Mouse (Mus musculus) limb, embryonic 11.5 days (tissue): ENCODE data around the gene Mtch1. TPM values are rescaled to one million over a fixed set of nuclear protein-coding genes. Genes with fewer than 3 reads are reported as not detected.
A peak's percentile ranks its signal among the peaks of the same experiment; 100 is the strongest.
"Not testable (repeated sequence)": the region's sequence is repeated elsewhere in the genome, so short reads cannot be mapped to it uniquely, and the experiment has no call there.

Experiments used
- ATAC-seq: fragments of 200-750 bp; cut with Nextera tagmentation; 2 replicates; pipeline ENCODE4 v1.8.0; 2017; ENCODE audit warnings: low read depth; ENCODE audit not compliant: insufficient number of reproducible peaks, low FRiP score, low TSS enrichment
- DNase-seq: peaks from one replicate; pipeline ENCODE4 v3.0.0-alpha.2; 2015; ENCODE audit warnings: low spot score
- H3K27ac ChIP-seq: fragments of 300-500 bp; sonication (generic); replicated peaks from 2 replicates; pipeline ENCODE4 v1.5.1; 2014; ENCODE audit warnings: low read depth, mild to moderate bottlenecking, low read length
- H3K27me3 ChIP-seq: fragments of 300-500 bp; sonication (generic); 2 replicates; pipeline ENCODE4 v1.6.1; 2014; ENCODE audit warnings: mild to moderate bottlenecking, low read length, mixed read lengths; ENCODE audit not compliant: control insufficient read depth, insufficient read depth
- H3K36me3 ChIP-seq: fragments of 300-500 bp; sonication (generic); 2 replicates; pipeline ENCODE4 v1.6.1; 2014; ENCODE audit warnings: mild to moderate bottlenecking, low read length, moderate library complexity, mixed read lengths; ENCODE audit not compliant: control insufficient read depth, insufficient read depth
- H3K4me1 ChIP-seq: fragments of 300-500 bp; sonication (generic); 2 replicates; pipeline ENCODE4 v1.6.1; 2014; ENCODE audit warnings: low read length, mixed read lengths; ENCODE audit not compliant: control insufficient read depth, insufficient read depth
- H3K4me2 ChIP-seq: fragments of 300-500 bp; sonication (generic); 2 replicates; pipeline ENCODE4 v1.6.1; 2014; ENCODE audit warnings: low read depth, mild to moderate bottlenecking, moderate library complexity; ENCODE audit not compliant: severe bottlenecking
- H3K4me3 ChIP-seq: fragments of 300-500 bp; sonication (generic); 2 replicates; pipeline ENCODE4 v1.5.1; 2014; ENCODE audit warnings: low read depth, low read length
- H3K9ac ChIP-seq: fragments of 300-500 bp; sonication (generic); 2 replicates; pipeline ENCODE4 v1.6.1; 2014; ENCODE audit warnings: mild to moderate bottlenecking, low read length
- H3K9me3 ChIP-seq: fragments of 300-500 bp; sonication (generic); 2 replicates; pipeline ENCODE4 v1.6.1; 2016; ENCODE audit warnings: low read length; ENCODE audit not compliant: control insufficient read depth
- WGBS: fragments of 180-500 bp; shearing (Covaris S2); extraction: QIAGEN DNeasy Blood & Tissue Kit; methylation state at CpG from one replicate; pipeline ENCODE4 v1.1.7; 2014; 5-methylcytosine and 5-hydroxymethylcytosine counted together
- polyA plus RNA-seq: library from polyadenylated mRNA; unstranded; fragments of >200 nt; fragmentation: Nextera tagmentation; extraction: Ambion mirVana; gene quantifications from 2 replicates; pipeline ENCODE4 v1.2.1, GENCODE M21; 2014

The Mtch1 gene
- polyA plus RNA-seq, 1 experiment from 2014 or later = 321 TPM

DNA sequence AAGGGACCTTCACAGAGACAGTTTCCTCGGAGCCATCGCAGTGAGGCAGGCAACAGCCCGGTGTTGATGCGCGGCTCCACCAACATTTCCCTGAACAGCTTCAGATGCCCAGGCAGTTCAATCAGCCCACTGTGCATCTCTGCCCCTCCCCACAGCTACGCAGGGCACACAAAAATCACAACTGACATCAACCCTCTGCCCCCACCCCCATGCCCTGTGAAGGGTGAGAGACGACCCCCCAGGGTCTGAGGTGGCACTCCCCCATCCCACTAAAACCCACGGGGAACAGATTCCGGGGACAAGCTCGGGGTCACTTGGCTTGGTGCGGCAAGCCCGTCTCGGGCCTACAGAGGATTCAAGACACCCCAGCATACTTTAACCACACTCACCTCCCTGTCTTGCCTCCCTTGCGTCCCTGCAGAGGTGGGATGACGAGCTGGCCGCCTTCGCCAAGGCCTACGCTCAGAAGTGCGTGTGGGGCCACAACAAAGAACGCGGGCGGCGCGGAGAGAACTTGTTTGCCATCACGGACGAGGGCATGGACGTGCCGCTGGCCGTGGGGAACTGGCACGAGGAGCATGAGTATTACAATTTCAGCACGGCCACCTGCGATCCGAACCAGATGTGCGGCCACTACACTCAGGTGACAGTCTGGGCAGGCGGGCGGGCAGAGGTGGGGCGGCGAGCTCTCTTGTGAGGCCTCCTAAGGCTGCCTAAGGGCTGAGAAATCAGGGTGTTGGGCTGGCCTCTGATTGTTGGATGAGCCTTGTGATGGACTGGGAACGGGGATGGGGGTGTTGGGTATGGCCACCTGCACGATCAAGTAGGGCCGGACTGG is 25.8 kb downstream of the Mtch1 start:
- peak overlapping the region; percentile 29; the same call in 1 of the 2 replicates for H3K4me2 ChIP-seq
- H3K36me3 ChIP-seq = no peaks in the 10 kb centered on the region
- WGBS = 9% methylated on average over 41 of the region's 41 CpGs
- no peak overlapping the region; the same call in 1 of the 2 replicates for H3K9ac ChIP-seq
- H3K27ac ChIP-seq = no peak overlapping the region
- ATAC-seq (no peak; the same call in 1 of the 2 replicates), DNase-seq (peak; percentile 52)
- H3K27me3 ChIP-seq = peaks cover 29% of the 10 kb centered on the region
- peak overlapping the region; percentile 5; the same call in 1 of the 2 replicates for H3K4me3 ChIP-seq
- H3K4me1 ChIP-seq = peaks cover 8% of the 10 kb centered on the region
- H3K9me3 ChIP-seq = no peaks in the 10 kb centered on the region

DNA sequence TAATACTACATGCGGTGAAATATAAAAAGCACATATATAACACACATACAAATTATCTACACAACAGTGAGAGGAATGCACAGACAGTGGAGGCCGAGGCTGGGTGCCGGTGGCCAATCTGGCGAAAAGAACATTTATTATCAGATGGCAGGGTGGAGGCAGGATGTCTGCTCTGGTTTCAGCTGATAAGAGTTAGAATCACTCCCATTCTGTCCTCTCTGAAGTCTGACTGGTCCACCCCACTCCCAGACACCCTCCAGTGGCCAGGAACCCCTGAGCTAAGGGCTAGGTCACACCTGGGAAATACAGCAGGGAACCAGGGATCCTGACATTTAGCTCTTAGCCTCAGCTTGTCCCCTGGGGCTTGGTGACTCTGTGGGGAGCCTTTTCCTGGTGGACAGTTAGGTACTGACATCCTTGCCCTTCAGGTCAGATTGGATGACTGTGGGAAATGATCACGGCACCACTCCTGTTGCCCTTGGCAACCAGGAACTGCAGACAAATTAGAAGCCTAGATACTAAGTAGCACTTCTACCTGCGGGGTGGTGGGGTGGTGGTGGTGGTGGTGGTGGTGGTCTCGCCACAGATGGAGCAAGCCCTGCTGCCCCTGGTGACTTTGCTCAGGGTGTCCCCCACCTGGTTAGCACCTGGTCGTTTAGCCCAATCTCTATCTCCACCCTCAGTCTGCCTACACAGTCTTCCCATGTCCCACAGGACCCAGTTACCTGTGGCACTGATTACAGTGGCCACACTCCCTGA is 27.7 kb downstream of the Mtch1 start:
- no peak for ATAC-seq
- no peak for DNase-seq
- peaks cover 26% of the 10 kb centered on the region for H3K27me3 ChIP-seq
- peaks cover 8% of the 10 kb centered on the region for H3K4me1 ChIP-seq
- no peak overlapping the region for H3K9ac ChIP-seq
- H3K4me3 ChIP-seq = no peak overlapping the region
- no peak overlapping the region for H3K27ac ChIP-seq
- WGBS = 61% methylated on average over 8 of the region's 8 CpGs
- H3K4me2 ChIP-seq = no peak overlapping the region
- H3K36me3 ChIP-seq = no peaks in the 10 kb centered on the region
- no peaks in the 10 kb centered on the region for H3K9me3 ChIP-seq

DNA sequence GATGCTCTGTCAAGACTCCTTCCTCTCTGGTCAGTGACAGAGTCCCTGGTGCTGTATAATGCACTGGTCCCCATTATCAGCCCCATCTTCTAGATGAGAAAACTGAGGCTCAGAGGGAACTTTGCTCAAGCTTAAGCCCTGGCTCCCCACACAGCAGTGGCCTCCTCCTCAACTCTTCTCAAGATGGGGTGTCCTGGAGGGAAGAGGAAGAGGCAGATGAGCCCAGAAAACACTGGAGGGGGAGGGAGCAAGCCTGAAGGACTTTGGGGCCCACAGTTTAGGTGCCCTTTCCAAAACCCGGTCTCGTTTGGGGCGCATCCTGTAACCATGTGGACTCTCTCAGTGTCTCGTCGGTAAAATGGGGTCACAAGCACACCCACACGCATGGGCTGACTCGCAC is 28.3 kb downstream of the Mtch1 start:
- Histone ChIP-seq H3K27ac (no peak overlapping the region), H3K4me1 (peaks cover 8% of the 10 kb centered on the region), H3K4me2 (no peak overlapping the region), H3K9ac (no peak overlapping the region), H3K27me3 (peaks cover 26% of the 10 kb centered on the region), H3K36me3 (no peaks in the 10 kb centered on the region), H3K9me3 (no peaks in the 10 kb centered on the region), H3K4me3 (no peak overlapping the region)
- WGBS = 91% methylated on average over 7 of the region's 7 CpGs
- ATAC-seq = no peak
- no peak for DNase-seq

DNA sequence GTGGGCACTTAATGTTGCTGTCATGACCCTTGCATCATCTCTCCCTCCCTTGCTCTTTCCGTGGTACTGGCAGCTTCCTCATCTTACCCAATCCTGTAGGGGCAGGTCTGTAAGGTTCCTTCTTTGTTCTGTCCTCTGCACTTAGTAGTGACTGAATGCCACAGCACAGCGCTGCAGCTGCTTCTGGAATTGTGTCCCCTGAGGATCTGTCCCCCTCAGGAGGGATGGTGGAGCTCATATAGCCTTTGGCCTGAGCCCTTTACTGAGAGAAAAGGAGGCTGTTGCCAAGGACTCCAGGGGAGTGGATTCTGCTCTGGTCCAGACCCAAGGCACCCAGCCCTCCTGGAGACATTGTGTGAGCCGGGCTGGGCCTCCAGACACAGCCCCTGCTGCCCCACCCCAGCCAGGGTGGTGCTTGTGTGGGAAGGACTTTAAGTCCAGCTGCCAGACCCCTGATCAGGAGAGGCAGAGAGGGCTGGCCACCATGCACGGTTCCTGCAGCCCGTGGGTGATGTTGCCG is 28.9 kb downstream of the Mtch1 start:
- Histone ChIP-seq H3K9me3 (no peaks in the 10 kb centered on the region), H3K36me3 (no peaks in the 10 kb centered on the region), H3K4me3 (no peak overlapping the region), H3K27me3 (peaks cover 26% of the 10 kb centered on the region), H3K27ac (no peak overlapping the region), H3K9ac (no peak overlapping the region), H3K4me2 (no peak overlapping the region), H3K4me1 (peaks cover 8% of the 10 kb centered on the region)
- 51% methylated on average over 6 of the region's 6 CpGs for WGBS
- no peak for DNase-seq
- ATAC-seq = no peak

GRCm38 (mm10) chr17:29317380-29317779 is 30.4 kb downstream of the Mtch1 start, which contains the start of gene Pi16:
Gene Pi16 (plus strand): TSS chr17:29317680.
- H3K27me3 ChIP-seq = peaks cover 18% of the 10 kb centered on the region
- H3K4me2 ChIP-seq, H3K9ac ChIP-seq, DNase-seq, H3K9me3 ChIP-seq, H3K36me3 ChIP-seq, H3K4me3 ChIP-seq, ATAC-seq, H3K4me1 ChIP-seq, H3K27ac ChIP-seq: not testable (repeated sequence)
- 88% methylated on average over 3 of the region's 3 CpGs for WGBS

- Histone ChIP-seq H3K9ac (no peak overlapping the region), H3K4me1 (peaks cover under 1% of the 10 kb centered on the region; the same call in 1 of the 2 replicates), H3K4me3 (no peak overlapping the region), H3K36me3 (no peaks in the 10 kb centered on the region), H3K4me2 (no peak overlapping the region), H3K27me3 (peaks cover 13% of the 10 kb centered on the region), H3K9me3 (0 out of 2 replicates have a peak, but pooled peaks cover 4% of the 10 kb centered on the region), H3K27ac (no peak overlapping the region)
- DNase-seq (no peak), ATAC-seq (no peak)
- 68% methylated on average over 3 of the region's 3 CpGs for WGBS
Observed at GRCm38 (mm10) chr17:29316891-29317290, 30.8 kb downstream of the Mtch1 start.

DNA sequence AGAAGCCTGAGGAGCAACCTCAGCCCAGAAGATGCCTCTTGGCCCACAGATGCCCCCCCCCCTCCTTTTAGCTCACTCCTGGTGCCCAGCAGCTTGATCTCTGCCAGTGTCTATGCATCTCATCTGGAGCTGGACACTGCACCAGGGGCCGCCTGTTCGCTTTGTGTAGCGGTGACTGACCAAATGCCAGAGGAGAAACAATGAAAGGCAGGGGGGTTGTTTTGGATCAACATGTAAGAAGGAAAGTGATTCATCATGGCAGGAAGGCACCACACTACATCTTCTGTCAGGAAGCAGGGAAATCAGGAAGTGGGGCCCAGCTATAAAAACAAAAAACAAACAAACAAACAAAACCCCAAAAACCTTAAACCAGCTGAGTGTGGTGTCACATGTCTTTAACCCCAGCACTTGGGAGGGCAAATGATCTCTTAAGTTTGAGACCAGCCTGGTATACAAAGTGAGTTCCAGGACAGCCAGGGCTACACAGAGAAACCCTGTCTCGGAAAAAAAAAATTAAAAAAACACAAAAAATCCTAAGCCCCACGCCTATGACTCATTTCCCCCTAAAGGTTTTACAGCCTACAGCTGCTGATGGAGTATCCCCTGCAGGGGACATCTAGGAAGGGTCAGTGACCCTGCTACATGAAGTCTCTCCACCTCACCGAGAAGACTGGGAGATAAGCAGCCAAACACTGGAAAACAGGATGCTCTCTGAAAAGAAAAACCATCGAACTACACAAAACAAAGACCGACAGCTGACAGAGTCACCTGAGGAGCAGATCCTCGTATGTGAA is 31.9 kb downstream of the Mtch1 start:
- DNase-seq = no peak
- Histone ChIP-seq H3K4me1 (no peaks in the 10 kb centered on the region), H3K27ac (no peak overlapping the region), H3K9ac (no peak overlapping the region), H3K9me3 (0 out of 2 replicates have a peak, but pooled peaks cover 4% of the 10 kb centered on the region), H3K4me2 (no peak overlapping the region), H3K4me3 (no peak overlapping the region), H3K36me3 (no peaks in the 10 kb centered on the region), H3K27me3 (peaks cover 4% of the 10 kb centered on the region)
- ATAC-seq = no peak
- 43% methylated on average over 9 of the region's 9 CpGs for WGBS

GRCm38 (mm10) chr17:29313300-29313699 is 34.4 kb downstream of the Mtch1 start:
- no peaks in the 10 kb centered on the region for H3K27me3 ChIP-seq
- no peaks in the 10 kb centered on the region for H3K4me1 ChIP-seq
- H3K27ac ChIP-seq = no peak overlapping the region
- no peak overlapping the region for H3K9ac ChIP-seq
- no peaks in the 10 kb centered on the region for H3K36me3 ChIP-seq
- H3K4me3 ChIP-seq = no peak overlapping the region
- DNase-seq (no peak), ATAC-seq (no peak)
- 0 out of 2 replicates have a peak, but pooled peaks cover 4% of the 10 kb centered on the region for H3K9me3 ChIP-seq
- no peak overlapping the region for H3K4me2 ChIP-seq
